Mouse (Mus musculus) liver, embryonic 11.5 days (tissue): ENCODE results near the gene Rfx2. TPM values are rescaled to one million over a fixed set of nuclear protein-coding genes. Genes with fewer than 3 reads are reported as not detected.

Experiments
- ATAC-seq: fragments of 200-750 bp; cut with Nextera tagmentation; replicated peaks from 2 replicates; pipeline ENCODE4 v1.8.0; 2017; ENCODE audit warnings: moderate number of reproducible peaks, mild to moderate bottlenecking, moderate TSS enrichment, moderate library complexity; ENCODE audit not compliant: low FRiP score
- DNase-seq: peaks from one replicate; pipeline ENCODE4 v3.0.0-alpha.2; 2017; ENCODE audit warnings: low spot score
- H3K27ac ChIP-seq: fragments of 300-500 bp; sonication (generic); 2 replicates; pipeline ENCODE4 v1.5.1; 2014; ENCODE audit warnings: mild to moderate bottlenecking, low read depth, low read length, control low read depth
- H3K27me3 ChIP-seq: fragments of 300-500 bp; sonication (generic); replicated peaks from 2 replicates; pipeline ENCODE4 v1.6.1; 2014; ENCODE audit warnings: low read length, mixed read lengths; ENCODE audit not compliant: control insufficient read depth, insufficient read depth
- H3K36me3 ChIP-seq: fragments of 300-500 bp; sonication (generic); 2 replicates; pipeline ENCODE4 v1.6.1; 2014; ENCODE audit warnings: mild to moderate bottlenecking, low read length, moderate library complexity, mixed read lengths; ENCODE audit not compliant: control insufficient read depth, insufficient read depth
- H3K4me1 ChIP-seq: fragments of 300-500 bp; sonication (generic); replicated peaks from 2 replicates; pipeline ENCODE4 v1.6.1; 2014; ENCODE audit warnings: low read length, mixed read lengths; ENCODE audit not compliant: control insufficient read depth, insufficient read depth
- H3K4me2 ChIP-seq: fragments of 300-500 bp; sonication (generic); 2 replicates; pipeline ENCODE4 v1.6.1; 2014; ENCODE audit warnings: mild to moderate bottlenecking, control low read depth, moderate library complexity
- H3K4me3 ChIP-seq: fragments of 300-500 bp; sonication (generic); 2 replicates; pipeline ENCODE4 v1.5.1; 2014; ENCODE audit warnings: low read depth, low read length, control low read depth
- H3K9ac ChIP-seq: fragments of 300-500 bp; sonication (generic); 2 replicates; pipeline ENCODE4 v1.6.1; 2014; ENCODE audit warnings: low read depth, low read length, control low read depth
- H3K9me3 ChIP-seq: fragments of 300-500 bp; sonication (generic); 2 replicates; pipeline ENCODE4 v1.6.1; 2016; ENCODE audit warnings: low read length, inconsistent platforms, mixed read lengths; ENCODE audit not compliant: control insufficient read depth
- WGBS: fragments of 180-500 bp; shearing (Covaris S2); extraction: QIAGEN DNeasy Blood & Tissue Kit; methylation state at CpG from one replicate; pipeline ENCODE4 v1.1.7; 2014; 5-methylcytosine and 5-hydroxymethylcytosine counted together
- polyA plus RNA-seq: library from polyadenylated mRNA; unstranded; fragments of >200 nt; fragmentation: Nextera tagmentation; extraction: Ambion mirVana; gene quantifications from 2 replicates; pipeline ENCODE4 v1.2.1, GENCODE M21; 2014

Rfx2 gene
- polyA plus RNA-seq, 1 experiment from 2014 or later: 9.0 TPM

DNA sequence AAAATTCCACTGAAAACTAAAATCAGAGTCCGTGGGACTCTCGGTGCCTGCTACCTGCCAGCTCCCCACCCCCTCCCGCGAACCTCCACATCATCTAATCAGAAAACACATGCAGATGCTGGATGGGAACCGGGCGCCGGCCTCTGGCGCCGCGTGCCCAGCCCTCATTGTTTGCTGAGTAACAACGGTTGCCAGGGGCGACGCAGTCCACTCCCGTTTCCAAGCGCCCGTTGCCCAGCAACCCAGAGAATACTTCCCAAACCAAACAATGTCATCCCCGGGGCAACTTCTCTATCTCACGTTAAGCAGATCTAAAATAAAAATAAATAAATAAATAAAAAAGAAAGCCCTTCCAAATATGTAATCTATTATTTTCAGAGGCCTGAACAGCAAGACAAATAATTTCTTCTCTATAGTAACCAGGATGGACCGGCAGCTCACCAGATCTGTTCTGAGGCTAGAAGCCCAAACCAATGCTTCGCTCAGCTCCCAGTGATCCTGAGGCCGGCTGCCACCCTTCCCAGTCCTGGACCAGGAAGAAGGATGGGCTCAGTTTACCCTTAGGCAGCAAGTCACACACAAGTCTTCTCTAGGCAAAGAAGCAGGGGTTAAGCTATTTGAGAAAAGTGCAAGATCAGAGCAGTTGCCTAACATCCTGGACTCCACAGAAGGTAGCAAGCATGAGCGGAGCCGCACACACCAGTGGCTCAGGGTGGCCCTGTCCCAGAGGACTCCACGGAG, 16.3 kb downstream of the Rfx2 start:
- 23% methylated on average over 24 of the region's 24 CpGs for WGBS
- Histone ChIP-seq H3K27me3 (no peaks in the 10 kb centered on the region; the same call in 1 of the 2 replicates), H3K9me3 (no peaks in the 10 kb centered on the region), H3K36me3 (no peaks in the 10 kb centered on the region), H3K9ac (no peak overlapping the region), H3K4me2 (no peak overlapping the region), H3K27ac (no peak overlapping the region), H3K4me1 (0 out of 2 replicates have a peak, but pooled peaks cover 10% of the 10 kb centered on the region), H3K4me3 (no peak overlapping the region)
- peak; percentile 68 for DNase-seq
- ATAC-seq: 0 out of 2 replicates have a peak, but pooled peaks have one; percentile 25

DNA sequence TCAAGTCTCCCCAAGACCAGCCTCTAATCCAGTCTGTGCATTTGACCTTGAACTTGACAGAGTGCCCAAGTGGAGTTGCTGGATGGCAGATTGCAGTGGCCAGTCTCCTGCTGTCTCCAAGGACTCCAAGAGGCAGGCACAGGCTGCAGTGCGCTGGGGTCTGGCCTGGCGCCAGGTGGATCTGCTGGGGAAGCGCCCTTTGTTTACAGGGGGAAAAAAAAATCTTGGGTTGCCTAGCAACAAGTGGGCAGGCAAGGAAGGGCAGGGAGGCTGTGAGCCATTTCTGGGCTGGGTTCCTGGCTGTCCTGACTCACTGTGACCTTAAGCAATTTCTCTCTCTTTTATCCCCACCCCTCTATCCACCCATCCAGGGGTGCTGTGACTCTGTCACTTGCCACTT, 20.6 kb downstream of the Rfx2 start:
- no peak overlapping the region for H3K4me3 ChIP-seq
- H3K27ac ChIP-seq: no peak overlapping the region

DNA sequence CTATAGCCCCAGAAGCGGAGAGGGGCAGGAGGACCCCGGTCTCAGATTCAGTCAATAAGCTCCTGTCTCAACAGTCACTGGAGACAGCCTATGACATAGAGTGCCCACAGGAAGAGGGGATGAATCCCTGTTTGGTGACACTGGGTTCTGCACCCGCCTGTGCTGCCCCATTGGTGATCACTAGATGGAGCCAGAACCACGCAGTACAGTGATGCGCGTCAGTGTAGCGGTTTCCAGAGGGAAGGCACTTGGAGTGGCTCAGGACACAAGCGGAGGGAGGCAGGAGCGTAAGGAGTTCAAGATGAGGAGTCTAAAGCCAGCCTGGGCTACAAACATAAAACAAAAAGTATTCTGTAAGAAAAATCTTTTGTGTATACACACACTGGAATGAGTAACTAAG, 22.3 kb downstream of the Rfx2 start:
- 13% methylated on average over 9 of the region's 9 CpGs for WGBS
- H3K27me3 ChIP-seq: no peaks in the 10 kb centered on the region; the same call in 1 of the 2 replicates
- no peak overlapping the region for H3K4me2 ChIP-seq
- peak; percentile 61 for DNase-seq
- no peaks in the 10 kb centered on the region for H3K9me3 ChIP-seq
- no peak overlapping the region for H3K27ac ChIP-seq
- ATAC-seq: peak; percentile 62
- no peaks in the 10 kb centered on the region for H3K36me3 ChIP-seq
- H3K4me3 ChIP-seq: no peak overlapping the region
- H3K4me1 ChIP-seq: 0 out of 2 replicates have a peak, but pooled peaks cover 7% of the 10 kb centered on the region
- no peak overlapping the region for H3K9ac ChIP-seq

More for the DNA sequence above, 20.6 kb downstream of the Rfx2 start:
- no peaks in the 10 kb centered on the region for H3K9me3 ChIP-seq
- no peak overlapping the region for H3K4me2 ChIP-seq
- H3K36me3 ChIP-seq: no peaks in the 10 kb centered on the region
- H3K27me3 ChIP-seq: no peaks in the 10 kb centered on the region; the same call in 1 of the 2 replicates
- DNase-seq: peak; percentile 57
- WGBS: 25% methylated on average over 3 of the region's 3 CpGs
- no peak; the same call in 1 of the 2 replicates for ATAC-seq
- H3K9ac ChIP-seq: no peak overlapping the region
- H3K4me1 ChIP-seq: 0 out of 2 replicates have a peak, but pooled peaks cover 7% of the 10 kb centered on the region

DNA sequence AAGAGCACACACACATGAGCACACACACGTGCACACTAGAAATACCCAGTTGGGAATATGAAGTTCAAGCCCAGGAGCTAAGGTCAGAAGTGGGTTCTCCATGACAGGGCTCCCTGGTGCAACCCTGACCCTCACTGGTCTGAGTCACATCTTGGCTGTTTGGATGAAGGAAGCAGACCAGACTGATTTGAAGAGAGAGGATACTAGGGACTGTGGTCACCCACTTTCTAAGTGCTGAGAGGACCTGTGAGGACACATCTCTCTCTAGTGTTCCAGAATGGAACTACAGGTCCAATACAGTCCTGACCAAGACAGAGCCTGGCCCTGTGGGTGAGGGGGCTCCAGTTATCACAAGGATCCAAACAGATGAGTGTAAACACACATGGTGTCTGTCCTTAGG, 25.0 kb downstream of the Rfx2 start:
- ATAC-seq (no peak), DNase-seq (no peak)
- Histone ChIP-seq H3K9ac (no peak overlapping the region), H3K4me3 (no peak overlapping the region), H3K27ac (no peak overlapping the region), H3K27me3 (no peaks in the 10 kb centered on the region), H3K4me2 (no peak overlapping the region), H3K9me3 (no peaks in the 10 kb centered on the region), H3K4me1 (0 out of 2 replicates have a peak, but pooled peaks cover 4% of the 10 kb centered on the region), H3K36me3 (no peaks in the 10 kb centered on the region)
- 79% methylated on average over 1 of the region's 1 CpGs for WGBS

DNA sequence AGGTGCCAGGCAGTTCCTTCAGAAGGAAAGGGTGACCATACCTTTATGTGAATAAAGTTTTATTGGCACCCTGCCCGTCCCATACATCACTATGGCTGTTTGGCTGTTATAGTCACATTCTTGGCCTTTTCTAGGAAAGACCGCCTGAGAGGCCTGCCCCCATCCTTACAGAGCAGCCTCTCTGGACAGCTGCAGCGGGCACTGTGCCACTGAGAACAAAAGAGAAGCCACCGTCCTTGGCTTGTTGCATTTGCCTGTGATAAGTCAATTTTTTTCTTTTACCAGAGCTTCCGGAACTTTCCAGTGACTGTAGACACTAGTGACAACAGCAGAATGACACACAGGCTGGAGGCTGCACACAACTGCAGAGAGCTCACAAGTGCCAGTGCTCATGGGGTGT, 25.9 kb downstream of the Rfx2 start:
- H3K36me3 ChIP-seq: no peaks in the 10 kb centered on the region
- 82% methylated on average over 5 of the region's 5 CpGs for WGBS

DNA sequence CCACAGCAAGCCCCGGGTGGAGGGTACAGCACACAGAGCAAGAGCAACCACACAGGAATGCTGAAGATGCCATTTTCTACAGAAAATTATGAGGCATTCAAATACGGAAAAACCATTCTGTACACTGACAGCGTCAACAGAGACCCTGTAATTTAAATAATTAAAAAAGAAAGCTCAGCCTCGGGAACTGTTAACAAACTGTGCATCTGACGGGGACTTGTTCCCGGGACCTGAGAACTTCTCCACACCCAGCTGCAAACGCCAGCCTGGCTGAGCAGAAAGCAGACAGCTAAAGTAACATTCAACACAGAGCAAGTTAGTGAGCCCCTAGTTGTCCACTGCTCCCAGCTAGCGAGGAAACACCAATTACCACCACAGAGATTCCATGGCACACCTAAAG, 28.7 kb downstream of the Rfx2 start:
- no peaks in the 10 kb centered on the region for H3K4me1 ChIP-seq
- DNase-seq (no peak), ATAC-seq (no peak)
- no peaks in the 10 kb centered on the region for H3K27me3 ChIP-seq
- H3K4me3 ChIP-seq: no peak overlapping the region
- no peaks in the 10 kb centered on the region for H3K9me3 ChIP-seq
- 80% methylated on average over 8 of the region's 8 CpGs for WGBS
- no peak overlapping the region for H3K4me2 ChIP-seq
- H3K36me3 ChIP-seq: no peaks in the 10 kb centered on the region
- H3K27ac ChIP-seq: no peak overlapping the region
- no peak overlapping the region for H3K9ac ChIP-seq

More for the DNA sequence above, 25.9 kb downstream of the Rfx2 start:
- DNase-seq (no peak), ATAC-seq (no peak)
- Histone ChIP-seq H3K4me1 (no peaks in the 10 kb centered on the region), H3K4me3 (no peak overlapping the region), H3K9me3 (no peaks in the 10 kb centered on the region), H3K27me3 (no peaks in the 10 kb centered on the region), H3K4me2 (no peak overlapping the region), H3K27ac (no peak overlapping the region), H3K9ac (no peak overlapping the region)

DNA sequence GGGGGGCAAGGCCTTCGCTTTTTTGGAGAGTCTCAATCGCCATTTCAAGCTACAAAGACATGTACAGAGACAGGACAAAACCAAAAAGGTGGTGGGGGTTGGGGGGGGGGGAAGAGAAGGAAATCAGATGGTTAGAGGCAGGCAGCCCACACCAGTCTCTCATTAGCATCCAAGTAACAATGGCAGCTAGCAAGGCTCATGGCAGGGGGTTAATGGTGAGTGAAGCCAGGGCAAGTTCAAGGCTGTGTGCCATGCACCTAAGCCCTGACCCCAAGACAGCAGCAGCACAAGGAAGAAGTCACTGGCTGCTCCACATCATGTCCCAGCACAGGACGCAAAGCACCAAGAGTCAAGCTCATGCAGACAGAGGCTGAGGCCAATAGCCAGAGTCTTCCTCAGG, 31.5 kb downstream of the Rfx2 start:
- DNase-seq: no peak
- no peak overlapping the region for H3K27ac ChIP-seq
- no peaks in the 10 kb centered on the region for H3K27me3 ChIP-seq
- no peaks in the 10 kb centered on the region for H3K36me3 ChIP-seq
- H3K9ac ChIP-seq: no peak overlapping the region
- ATAC-seq: no peak
- H3K4me3 ChIP-seq: no peak overlapping the region
- H3K9me3 ChIP-seq: no peaks in the 10 kb centered on the region
- H3K4me2 ChIP-seq: no peak overlapping the region
- WGBS: 73% methylated on average over 3 of the region's 3 CpGs
- peaks cover under 1% of the 10 kb centered on the region; the same call in 1 of the 2 replicates for H3K4me1 ChIP-seq

DNA sequence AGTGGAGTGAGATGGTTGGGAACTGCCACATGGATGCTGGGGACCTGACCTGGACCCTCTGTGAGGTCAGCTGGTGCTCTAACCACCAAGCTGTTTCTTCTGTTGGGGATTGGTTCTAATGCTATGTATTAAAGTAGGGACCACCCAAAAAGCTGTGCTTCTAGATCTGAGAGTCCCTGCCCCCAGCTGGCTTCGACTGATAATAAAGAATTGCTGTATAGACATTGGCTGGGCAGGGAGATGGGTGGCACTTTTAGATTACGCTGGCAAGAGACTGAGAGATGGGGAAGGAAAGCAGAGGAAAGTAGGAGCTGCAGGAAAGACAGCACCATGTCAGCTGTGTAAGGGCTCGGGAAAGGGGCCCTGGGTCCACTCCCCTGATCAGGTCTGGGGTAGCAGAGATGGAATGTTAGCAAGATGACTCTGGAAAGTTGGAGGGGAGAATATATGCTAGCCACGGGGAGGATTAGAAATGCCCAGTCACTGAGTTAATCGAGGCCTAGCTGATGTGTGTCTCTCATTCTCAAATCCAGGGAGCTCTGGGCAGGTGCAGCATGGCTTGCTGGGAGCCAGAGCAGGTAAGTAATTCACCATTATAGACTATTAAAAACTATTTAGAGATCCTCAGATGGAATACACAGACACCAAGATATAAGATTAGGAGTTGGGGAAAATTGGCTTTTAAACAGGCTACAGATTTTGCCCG, 37.0 kb downstream of the Rfx2 start:
- Histone ChIP-seq H3K9ac (peak overlapping the region; percentile 37; the same call in 1 of the 2 replicates), H3K27me3 (no peaks in the 10 kb centered on the region), H3K4me1 (peaks cover 14% of the 10 kb centered on the region; the same call in 1 of the 2 replicates), H3K4me2 (peak overlapping the region; percentile 51), H3K27ac (peak overlapping the region; percentile 58), H3K4me3 (no peak overlapping the region), H3K36me3 (no peaks in the 10 kb centered on the region), H3K9me3 (no peaks in the 10 kb centered on the region)
- ATAC-seq (peak; percentile 94), DNase-seq (no peak)
- WGBS: 47% methylated on average over 6 of the region's 6 CpGs
